Mouse (Mus musculus): ENCODE measurements around the gene Gosr2. TPM values are rescaled to one million over a fixed set of nuclear protein-coding genes. Genes with fewer than 3 reads are reported as not detected.

Gene Gosr2
- 76.3 and 88.8 TPM in 2 replicates for polyA plus RNA-seq (2014; fragmentation: Nextera tagmentation; extraction: Ambion mirVana)

DNA sequence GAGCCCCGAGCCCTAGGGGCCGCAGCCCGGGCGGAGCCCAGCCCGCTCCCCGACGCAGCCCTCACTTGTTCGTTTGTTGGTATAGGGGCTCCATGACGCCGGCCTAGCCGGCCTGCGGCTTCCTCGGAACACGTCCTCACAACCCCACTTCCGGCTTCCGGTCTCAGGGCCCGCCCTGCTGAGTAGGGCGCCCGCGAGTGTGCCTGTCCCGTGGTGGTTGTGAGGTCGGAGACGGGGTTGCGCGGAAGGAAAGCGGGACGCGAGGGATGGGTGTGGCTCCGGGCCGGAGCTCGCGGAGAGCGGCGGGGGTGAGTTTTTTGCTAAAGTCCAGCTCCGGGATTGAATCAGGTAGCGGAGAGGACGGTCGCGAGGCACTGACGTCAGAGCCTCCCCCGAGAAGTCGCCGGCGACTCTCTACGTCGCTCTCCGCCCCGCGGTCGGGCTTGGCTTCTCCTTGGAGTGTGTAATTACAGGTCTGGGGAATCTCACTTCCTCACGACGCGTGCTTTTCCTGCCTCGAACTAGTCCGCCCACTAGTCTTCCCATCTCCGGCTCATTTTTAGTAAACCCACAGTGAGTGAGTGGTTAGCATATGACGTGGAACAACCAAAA, at the start of gene Gosr2:
Gene Gosr2, minus strand, starts transcription at position 334 of the 612 bp plus-strand sequence.
- peak within 1 kb of the TSS; percentile 90 for H3K4me3 ChIP-seq (ENCODE audit: low read depth, low read length)
- no peaks in the 10 kb centered on the region for H3K9me3 ChIP-seq (ENCODE audit: control insufficient read depth, low read length)
- under 1% methylated on average over 57 of the region's 57 CpGs for WGBS

GRCm38 (mm10) chr11:103735046-103735781, 37.5 kb upstream of the Gosr2 start:
- no peak overlapping the region for H3K4me2 ChIP-seq (ENCODE audit: low read depth, low read length)
- H3K9me3 ChIP-seq (ENCODE audit: control insufficient read depth, low read length): no peaks in the 10 kb centered on the region
- 72% methylated on average over 19 of the region's 19 CpGs for WGBS
- H3K27ac ChIP-seq (ENCODE audit: low read depth, low read length): no peak overlapping the region
- H3K4me1 ChIP-seq (ENCODE audit: control insufficient read depth, insufficient read depth, low read length): no peaks in the 10 kb centered on the region
- H3K36me3 ChIP-seq (ENCODE audit: control insufficient read depth, insufficient read depth, low read length): no peaks in the 10 kb centered on the region
- H3K4me3 ChIP-seq (ENCODE audit: low read depth, low read length): no peak overlapping the region
- no peak overlapping the region for H3K9ac ChIP-seq (replicated peaks; ENCODE audit: low read depth, low read length)
- H3K27me3 ChIP-seq (ENCODE audit: control insufficient read depth, insufficient read depth, low read length): no peaks in the 10 kb centered on the region
- no peak for ATAC-seq (ENCODE audit: low read depth)

More for the DNA sequence above, at the start of gene Gosr2:
- Histone ChIP-seq H3K36me3 (ENCODE audit: control insufficient read depth, insufficient read depth, low read length) (no peaks in the 10 kb centered on the region), H3K4me2 (ENCODE audit: low read depth, low read length) (peak within 1 kb of the TSS; percentile 50), H3K27me3 (ENCODE audit: control insufficient read depth, insufficient read depth, low read length) (no peaks in the 10 kb centered on the region), H3K27ac (ENCODE audit: low read depth, low read length) (peak within 1 kb of the TSS; percentile 99), H3K9ac (replicated peaks; ENCODE audit: low read depth, low read length) (peak within 1 kb of the TSS; percentile 97), H3K4me1 (ENCODE audit: control insufficient read depth, insufficient read depth, low read length) (0 out of 2 replicates have a peak, but pooled peaks cover 3% of the 10 kb centered on the region)
- ATAC-seq (ENCODE audit: low read depth): peak; percentile 98

DNA sequence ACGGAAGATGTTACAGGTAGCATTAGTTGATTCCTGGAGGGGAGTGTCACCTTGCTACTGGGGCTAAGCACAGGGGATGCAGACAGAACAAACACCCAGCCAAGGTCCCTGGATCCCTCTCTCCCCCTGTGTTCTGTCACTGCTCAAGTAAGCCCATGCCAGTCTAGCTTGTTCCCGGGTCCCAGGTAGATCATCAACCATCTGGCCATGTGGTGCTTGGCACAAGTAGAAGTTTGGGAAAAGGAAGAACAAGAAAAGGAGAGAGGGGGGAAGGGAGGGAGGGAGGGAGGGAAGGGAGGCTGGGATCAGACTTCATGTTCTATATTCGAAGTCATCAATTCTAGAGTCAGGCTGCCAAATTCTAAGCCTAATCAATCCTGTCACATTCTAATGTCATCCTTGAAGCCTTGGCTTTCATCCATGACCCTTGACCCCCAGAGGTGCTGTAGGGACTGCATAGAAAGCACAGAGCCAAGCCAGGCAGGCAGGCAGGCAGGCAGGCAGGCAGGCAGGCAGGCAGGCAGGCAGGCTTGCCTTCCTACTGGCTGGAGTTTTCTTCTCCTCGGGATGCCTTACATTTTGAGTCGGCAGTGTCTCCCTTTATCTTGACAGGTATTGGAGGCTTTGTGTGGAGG, 36.8 kb upstream of the Gosr2 start:
- no peak for ATAC-seq (ENCODE audit: low read depth)
- no peak overlapping the region for H3K9ac ChIP-seq (replicated peaks; ENCODE audit: low read depth, low read length)
- no peaks in the 10 kb centered on the region for H3K36me3 ChIP-seq (ENCODE audit: control insufficient read depth, insufficient read depth, low read length)
- no peaks in the 10 kb centered on the region for H3K9me3 ChIP-seq (ENCODE audit: control insufficient read depth, low read length)
- no peaks in the 10 kb centered on the region for H3K27me3 ChIP-seq (ENCODE audit: control insufficient read depth, insufficient read depth, low read length)
- no peak overlapping the region for H3K4me2 ChIP-seq (ENCODE audit: low read depth, low read length)
- no peaks in the 10 kb centered on the region for H3K4me1 ChIP-seq (ENCODE audit: control insufficient read depth, insufficient read depth, low read length)
- no peak overlapping the region for H3K4me3 ChIP-seq (ENCODE audit: low read depth, low read length)
- 78% methylated on average over 5 of the region's 5 CpGs for WGBS
- no peak overlapping the region for H3K27ac ChIP-seq (ENCODE audit: low read depth, low read length)

DNA sequence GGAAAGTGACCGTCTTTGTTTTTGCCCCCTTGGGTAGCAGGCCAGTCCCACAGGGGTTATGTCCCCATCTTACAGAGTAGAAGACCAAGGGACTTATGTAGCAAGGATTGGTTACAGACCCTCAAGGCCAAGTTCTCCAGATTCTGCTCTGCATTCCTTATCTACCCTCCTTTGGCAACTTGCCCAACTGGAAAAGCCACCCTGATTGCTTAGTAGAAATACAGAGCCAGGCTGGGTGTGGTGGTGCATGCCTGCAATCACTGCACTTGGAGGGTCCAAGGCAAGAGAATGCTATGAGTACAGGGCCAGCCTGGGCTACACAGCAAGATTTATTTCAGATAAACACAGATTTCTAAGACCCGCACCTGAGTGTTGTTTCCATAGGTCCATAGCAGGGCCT, 36.3 kb upstream of the Gosr2 start:
- Histone ChIP-seq H3K27ac (ENCODE audit: low read depth, low read length) (no peak overlapping the region), H3K4me1 (ENCODE audit: control insufficient read depth, insufficient read depth, low read length) (no peaks in the 10 kb centered on the region), H3K9ac (replicated peaks; ENCODE audit: low read depth, low read length) (no peak overlapping the region), H3K4me2 (ENCODE audit: low read depth, low read length) (no peak overlapping the region), H3K36me3 (ENCODE audit: control insufficient read depth, insufficient read depth, low read length) (no peaks in the 10 kb centered on the region), H3K4me3 (ENCODE audit: low read depth, low read length) (no peak overlapping the region), H3K9me3 (ENCODE audit: control insufficient read depth, low read length) (no peaks in the 10 kb centered on the region), H3K27me3 (ENCODE audit: control insufficient read depth, insufficient read depth, low read length) (no peaks in the 10 kb centered on the region)
- no peak for ATAC-seq (ENCODE audit: low read depth)
- 93% methylated on average over 2 of the region's 2 CpGs for WGBS

DNA sequence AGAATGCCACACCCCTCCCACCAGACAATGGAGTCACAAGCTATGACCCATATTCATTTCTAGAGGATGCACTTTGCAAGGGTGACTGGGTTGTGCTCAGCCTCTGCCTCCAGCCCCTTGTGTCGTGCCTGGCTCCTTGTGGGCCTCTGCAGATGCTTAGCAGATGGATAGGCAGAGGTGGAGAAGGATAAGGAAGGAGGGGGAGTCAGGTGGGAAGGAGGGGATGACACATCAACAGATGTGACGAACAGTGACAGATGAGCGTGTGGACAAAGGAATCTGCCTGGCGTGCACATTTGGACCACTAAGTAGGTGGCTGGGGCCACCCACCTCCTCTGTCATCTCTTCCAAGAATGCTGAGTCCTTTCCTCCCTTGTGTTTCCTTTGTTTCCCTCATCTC, 35.4 kb upstream of the Gosr2 start:
- Histone ChIP-seq H3K36me3 (ENCODE audit: control insufficient read depth, insufficient read depth, low read length) (no peaks in the 10 kb centered on the region), H3K4me1 (ENCODE audit: control insufficient read depth, insufficient read depth, low read length) (no peaks in the 10 kb centered on the region), H3K27me3 (ENCODE audit: control insufficient read depth, insufficient read depth, low read length) (no peaks in the 10 kb centered on the region), H3K4me2 (ENCODE audit: low read depth, low read length) (no peak overlapping the region), H3K9ac (replicated peaks; ENCODE audit: low read depth, low read length) (no peak overlapping the region), H3K9me3 (ENCODE audit: control insufficient read depth, low read length) (no peaks in the 10 kb centered on the region), H3K4me3 (ENCODE audit: low read depth, low read length) (no peak overlapping the region), H3K27ac (ENCODE audit: low read depth, low read length) (no peak overlapping the region)
- ATAC-seq (ENCODE audit: low read depth): no peak
- WGBS: 78% methylated on average over 4 of the region's 4 CpGs

DNA sequence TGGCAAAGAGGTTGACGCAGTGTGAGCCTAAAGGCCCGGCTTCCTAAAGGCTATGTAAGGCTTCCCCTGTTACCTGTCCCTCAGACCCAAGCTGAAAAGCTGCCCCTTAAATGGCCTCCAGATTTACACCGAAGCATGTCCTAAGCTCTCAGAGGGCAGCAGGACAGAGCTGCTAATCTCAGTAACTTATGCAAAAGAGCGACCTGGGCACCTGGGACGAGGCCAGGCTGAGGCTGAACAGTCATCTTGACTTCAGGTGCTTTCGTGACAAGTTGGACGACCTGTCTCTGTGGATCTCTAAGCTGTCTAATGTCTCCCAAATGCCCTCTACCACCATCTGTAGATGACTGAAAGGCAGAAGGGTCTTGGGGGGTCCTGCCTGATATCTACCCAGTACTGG, 34.6 kb upstream of the Gosr2 start:
- ATAC-seq (ENCODE audit: low read depth): no peak
- no peak overlapping the region for H3K27ac ChIP-seq (ENCODE audit: low read depth, low read length)
- no peaks in the 10 kb centered on the region for H3K27me3 ChIP-seq (ENCODE audit: control insufficient read depth, insufficient read depth, low read length)
- 89% methylated on average over 7 of the region's 7 CpGs for WGBS
- no peaks in the 10 kb centered on the region for H3K4me1 ChIP-seq (ENCODE audit: control insufficient read depth, insufficient read depth, low read length)
- no peaks in the 10 kb centered on the region for H3K36me3 ChIP-seq (ENCODE audit: control insufficient read depth, insufficient read depth, low read length)
- H3K4me2 ChIP-seq (ENCODE audit: low read depth, low read length): no peak overlapping the region
- H3K9me3 ChIP-seq (ENCODE audit: control insufficient read depth, low read length): no peaks in the 10 kb centered on the region
- H3K9ac ChIP-seq (replicated peaks; ENCODE audit: low read depth, low read length): no peak overlapping the region
- no peak overlapping the region for H3K4me3 ChIP-seq (ENCODE audit: low read depth, low read length)

- H3K36me3 ChIP-seq (ENCODE audit: control insufficient read depth, insufficient read depth, low read length): no peaks in the 10 kb centered on the region
- H3K4me2 ChIP-seq (ENCODE audit: low read depth, low read length): no peak overlapping the region
- 90% methylated on average over 9 of the region's 9 CpGs for WGBS
- H3K4me1 ChIP-seq (ENCODE audit: control insufficient read depth, insufficient read depth, low read length): no peaks in the 10 kb centered on the region
- ATAC-seq (ENCODE audit: low read depth): no peak
- H3K27me3 ChIP-seq (ENCODE audit: control insufficient read depth, insufficient read depth, low read length): no peaks in the 10 kb centered on the region
- no peak overlapping the region for H3K4me3 ChIP-seq (ENCODE audit: low read depth, low read length)
- H3K27ac ChIP-seq (ENCODE audit: low read depth, low read length): no peak overlapping the region
- no peak overlapping the region for H3K9ac ChIP-seq (replicated peaks; ENCODE audit: low read depth, low read length)
- H3K9me3 ChIP-seq (ENCODE audit: control insufficient read depth, low read length): no peaks in the 10 kb centered on the region
Observed at GRCm38 (mm10) chr11:103731594-103731993, 33.9 kb upstream of the Gosr2 start.

- H3K27ac ChIP-seq (ENCODE audit: low read depth, low read length): no peak overlapping the region
- no peaks in the 10 kb centered on the region for H3K9me3 ChIP-seq (ENCODE audit: control insufficient read depth, low read length)
- no peak overlapping the region for H3K4me2 ChIP-seq (ENCODE audit: low read depth, low read length)
- no peak overlapping the region for H3K9ac ChIP-seq (replicated peaks; ENCODE audit: low read depth, low read length)
- no peaks in the 10 kb centered on the region for H3K4me1 ChIP-seq (ENCODE audit: control insufficient read depth, insufficient read depth, low read length)
- no peak for ATAC-seq (ENCODE audit: low read depth)
- H3K4me3 ChIP-seq (ENCODE audit: low read depth, low read length): no peak overlapping the region
- H3K36me3 ChIP-seq (ENCODE audit: control insufficient read depth, insufficient read depth, low read length): no peaks in the 10 kb centered on the region
- 76% methylated on average over 9 of the region's 9 CpGs for WGBS
- no peaks in the 10 kb centered on the region for H3K27me3 ChIP-seq (ENCODE audit: control insufficient read depth, insufficient read depth, low read length)
Observed at GRCm38 (mm10) chr11:103729282-103729985, 31.7 kb upstream of the Gosr2 start.

All from neural tube, embryonic 14.5 days (tissue).